Mouse (Mus musculus) E14TG2a.4 (cell line): ENCODE data around the gene Ovol2.

Source experiments
- CTCF ChIP-seq: conservative IDR thresholded peaks from 2 replicates; pipeline ENCODE4 v1.5.1; 2014; ENCODE audit warnings: low read length
- POU5F1 ChIP-seq: IDR thresholded peaks from 2 replicates; pipeline ENCODE4 v1.6.1; 2014; ENCODE audit warnings: low read length, borderline replicate concordance

- TF ChIP-seq CTCF (no peak), POU5F1 (no peak)
Observed at GRCm38 (mm10) chr2:144270507-144271420, 61.2 kb downstream of the Ovol2 start, which contains the start of the genes Mgme1 and Snx5.
